Mouse (Mus musculus) C2C12 (cell line): ENCODE measurements around the gene Clic6.

Source experiments
- CTCF ChIP-seq: IDR thresholded peaks from one replicate; pipeline ENCODE4 v1.5.1; 2011; ENCODE audit not compliant: control insufficient read depth, insufficient read depth, insufficient read length
- FOSL1 ChIP-seq: IDR thresholded peaks from one replicate; pipeline ENCODE4 v1.8.0; 2011; ENCODE audit warnings: mild to moderate bottlenecking, low read length; ENCODE audit not compliant: poor library complexity, insufficient read depth, severe bottlenecking
- MAX ChIP-seq: IDR thresholded peaks from one replicate; pipeline ENCODE4 v1.6.1; 2011; ENCODE audit warnings: mild to moderate bottlenecking, control low read depth
- USF1 ChIP-seq: IDR thresholded peaks from one replicate; pipeline ENCODE4 v1.6.1; 2011; ENCODE audit warnings: low read depth, mild to moderate bottlenecking, control low read depth, moderate library complexity

- TF ChIP-seq CTCF: peak; percentile 64
- TF ChIP-seq USF1: no peak
- no peak for TF ChIP-seq MAX
- TF ChIP-seq FOSL1: no peak
These were observed 34.4 kb downstream of the Clic6 start for GRCm38 (mm10) chr16:92519820-92520492.
